Mouse (Mus musculus) embryo, embryonic 9.5 days (tissue): ENCODE measurements around the gene Fam227a.

ENCODE experiments used
- DNase-seq: peaks from one replicate; pipeline ENCODE4 v3.0.0-alpha.2; 2017; ENCODE audit errors: extremely low spot score

Gene Fam227a

DNA sequence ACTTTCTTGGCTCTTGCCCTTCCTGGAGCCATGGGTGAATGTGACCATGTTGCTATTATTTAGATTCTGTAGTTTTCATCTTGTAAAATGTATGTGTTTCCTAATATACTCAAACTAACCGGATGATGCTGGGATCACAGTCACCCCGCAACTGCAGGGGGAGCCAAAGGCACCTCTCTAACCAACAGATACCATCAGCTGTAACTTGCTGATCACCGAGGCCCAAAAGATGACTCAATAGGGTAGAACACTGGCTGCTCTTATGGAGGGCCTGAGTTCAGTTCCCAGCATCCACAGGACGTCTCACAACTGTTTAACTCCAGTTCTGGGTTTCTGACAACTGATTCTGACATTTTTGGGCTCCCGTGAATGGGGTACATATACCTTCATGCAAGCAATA is 42.0 kb downstream of the Fam227a start:
- no peak for DNase-seq

DNA sequence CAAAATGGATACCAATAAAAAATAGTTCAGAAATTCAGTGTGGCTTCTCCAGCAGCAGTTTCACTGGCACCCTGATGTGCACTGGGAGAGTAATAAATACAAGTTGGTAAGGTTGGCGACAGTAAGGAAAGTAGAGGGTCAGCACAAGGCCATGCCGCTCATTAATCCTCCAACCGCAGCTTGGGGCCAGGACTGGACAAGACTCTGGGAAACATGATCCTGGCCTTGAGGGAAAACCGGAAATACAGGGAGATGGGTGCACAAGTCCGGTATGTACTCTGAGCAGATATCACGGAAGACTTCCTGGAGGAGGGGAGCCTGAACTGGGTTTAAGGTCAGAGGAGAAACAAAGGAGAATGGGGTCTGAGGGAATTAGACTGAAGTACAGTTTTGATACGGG is 43.3 kb downstream of the Fam227a start:
- no peak for DNase-seq

- DNase-seq, result no peak
Observed at GRCm38 (mm10) chr15:79609226-79609625, 49.5 kb downstream of the Fam227a start.

GRCm38 (mm10) chr15:79608214-79608613 is 50.5 kb downstream of the Fam227a start:
- no peak for DNase-seq

GRCm38 (mm10) chr15:79607757-79608156 is 51.0 kb downstream of the Fam227a start:
- no peak for DNase-seq

DNA sequence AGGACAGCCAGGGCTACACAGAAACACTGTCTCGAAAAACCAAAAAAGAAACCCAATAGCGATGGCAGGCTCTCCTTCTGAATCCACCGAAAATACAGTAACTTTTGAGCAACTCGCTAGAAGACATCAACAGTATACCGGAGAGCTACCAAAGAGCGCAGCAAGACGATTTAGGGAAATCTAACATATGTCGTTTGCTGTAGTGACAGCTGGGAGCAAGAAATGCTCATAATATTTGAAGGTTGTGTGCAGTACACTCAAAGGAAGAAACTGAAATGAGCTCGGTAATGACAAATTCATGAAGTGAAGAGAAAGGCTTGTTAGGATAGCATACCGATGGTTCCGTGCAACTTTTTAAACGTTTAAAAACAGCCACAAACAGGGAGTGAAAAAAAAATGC is 52.6 kb downstream of the Fam227a start:
- DNase-seq, result no peak

GRCm38 (mm10) chr15:79604990-79605665 is 53.6 kb downstream of the Fam227a start, which contains the start of gene Dmc1:
Dmc1 (minus strand) TSS chr15:79605109.
- DNase-seq, result peak; percentile 75

- DNase-seq, result no peak
Observed at GRCm38 (mm10) chr15:79600176-79600575, 58.6 kb downstream of the Fam227a start.

DNA sequence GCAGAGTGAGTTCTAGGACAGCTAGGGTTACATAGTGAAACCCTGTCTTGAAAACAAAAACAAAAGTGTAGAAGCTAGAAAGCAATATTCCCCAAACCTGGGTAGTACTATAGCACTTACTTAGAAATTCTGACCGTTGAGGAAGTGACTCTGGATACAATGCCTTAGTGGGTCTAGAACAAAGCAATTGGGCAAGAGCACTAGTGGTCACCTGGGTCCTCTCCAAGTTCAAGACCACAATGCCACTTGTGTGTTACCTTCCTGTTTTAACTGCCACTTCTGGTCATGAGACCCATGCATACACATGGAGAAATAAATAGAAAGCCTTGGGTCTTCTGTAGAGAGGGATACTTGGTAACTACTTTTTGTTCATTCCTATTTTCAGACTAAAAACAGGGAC is 60.0 kb downstream of the Fam227a start:
- no peak for DNase-seq

DNA sequence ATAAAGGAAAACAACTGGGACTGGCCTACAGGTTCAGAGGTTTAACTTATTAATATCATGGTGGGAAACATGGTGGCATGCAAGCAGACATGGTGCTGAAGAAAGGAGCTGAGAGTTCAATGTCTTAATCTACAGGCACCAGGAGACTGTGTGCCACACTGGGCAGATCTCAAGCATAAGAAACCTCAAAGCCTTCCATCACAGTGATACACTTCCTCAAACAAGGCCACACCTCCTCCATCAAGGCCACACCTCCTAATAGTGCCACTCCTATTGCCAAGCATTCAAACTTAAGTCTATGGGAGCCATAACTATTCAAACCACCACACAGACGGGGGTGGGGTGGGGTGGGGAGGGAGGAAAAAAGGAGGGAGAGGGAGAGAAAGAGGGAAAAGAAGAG is 77.2 kb downstream of the Fam227a start:
- no peak for DNase-seq

- DNase-seq, result no peak
Observed at GRCm38 (mm10) chr15:79577671-79578426, 80.9 kb downstream of the Fam227a start.

GRCm38 (mm10) chr15:79576947-79577346 is 81.8 kb downstream of the Fam227a start:
- DNase-seq, result no peak

DNA sequence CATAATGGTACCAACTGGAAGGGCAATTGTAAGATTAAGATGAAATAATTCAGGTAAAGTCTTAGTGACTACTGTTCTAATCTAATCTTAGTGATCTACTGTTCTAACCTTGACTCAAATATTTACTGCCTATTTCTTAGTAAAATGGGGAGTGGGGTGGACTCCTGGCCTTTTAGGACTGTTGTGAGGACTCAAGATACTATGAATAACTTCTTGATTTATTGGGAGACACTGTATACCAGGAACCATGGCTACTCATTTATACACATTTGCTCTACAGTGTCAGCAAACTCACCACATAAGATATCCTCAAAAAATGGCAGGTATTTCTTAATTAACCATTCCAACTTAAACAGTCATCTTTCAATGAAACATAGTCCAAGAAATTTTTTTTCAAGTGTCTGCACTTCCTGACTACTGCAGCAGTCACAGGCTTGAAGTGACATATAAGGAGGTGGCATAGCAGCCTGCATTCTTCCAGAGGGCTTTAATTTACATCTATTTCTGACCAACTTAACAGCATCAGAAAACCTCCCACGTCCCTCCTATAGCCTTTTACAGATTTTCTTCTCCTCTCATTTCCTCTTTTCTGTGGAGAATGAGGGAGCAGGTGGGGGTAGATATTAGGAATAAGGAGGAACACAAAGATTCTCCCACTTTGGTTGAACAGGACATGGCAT is 83.1 kb downstream of the Fam227a start:
- no peak for DNase-seq

GRCm38 (mm10) chr15:79562417-79562816 is 96.3 kb downstream of the Fam227a start:
- DNase-seq, result no peak

GRCm38 (mm10) chr15:79559649-79560048 is 99.1 kb downstream of the Fam227a start:
- no peak for DNase-seq
